Mouse (Mus musculus) stomach, postnatal 0 days (tissue): ENCODE data around the gene Eif4g1. TPM values are rescaled to one million over a fixed set of nuclear protein-coding genes. Genes with fewer than 3 reads are reported as not detected.
A peak's percentile ranks its signal among the peaks of the same experiment; 100 is the strongest.

Experiments used
- ATAC-seq: fragments of 200-750 bp; cut with Nextera tagmentation; 2 replicates; pipeline ENCODE4 v1.8.0; 2017; ENCODE audit not compliant: low FRiP score, low TSS enrichment
- DNase-seq: peaks from one replicate; pipeline ENCODE4 v3.0.0-alpha.2; 2016; ENCODE audit warnings: low spot score
- H3K27ac ChIP-seq: fragments of 300-500 bp; sonication (generic); replicated peaks from 2 replicates; pipeline ENCODE4 v1.5.1; 2014; ENCODE audit warnings: mild to moderate bottlenecking, control low read depth
- H3K27me3 ChIP-seq: fragments of 300-500 bp; sonication (generic); 2 replicates; pipeline ENCODE4 v1.6.1; 2014; ENCODE audit warnings: low read length; ENCODE audit not compliant: control insufficient read depth, insufficient read depth
- H3K36me3 ChIP-seq: fragments of 300-500 bp; sonication (generic); 2 replicates; pipeline ENCODE4 v1.6.1; 2014; ENCODE audit warnings: low read length, mixed read lengths; ENCODE audit not compliant: control insufficient read depth, insufficient read depth
- H3K4me1 ChIP-seq: fragments of 300-500 bp; sonication (generic); replicated peaks from 2 replicates; pipeline ENCODE4 v1.6.1; 2014; ENCODE audit warnings: antibody characterized with exemption; ENCODE audit not compliant: control insufficient read depth, insufficient read depth
- H3K4me2 ChIP-seq: fragments of 300-500 bp; sonication (generic); replicated peaks from 2 replicates; pipeline ENCODE4 v1.6.1; 2014; ENCODE audit warnings: low read depth, mild to moderate bottlenecking, control low read depth, moderate library complexity
- H3K4me3 ChIP-seq: fragments of 300-500 bp; sonication (generic); 2 replicates; pipeline ENCODE4 v1.5.1; 2014; ENCODE audit warnings: low read depth, low read length, control low read depth
- H3K9ac ChIP-seq: fragments of 300-500 bp; sonication (generic); 2 replicates; pipeline ENCODE4 v1.6.1; 2014; ENCODE audit warnings: mild to moderate bottlenecking, low read length, control low read depth, mixed read lengths
- H3K9me3 ChIP-seq: fragments of 300-500 bp; sonication (generic); 2 replicates; pipeline ENCODE4 v1.6.1; 2016; ENCODE audit warnings: low read length; ENCODE audit not compliant: control insufficient read depth
- CTCF ChIP-seq: IDR thresholded peaks from 2 replicates; pipeline ENCODE4 v1.5.1; 2016; ENCODE audit warnings: antibody characterized with exemption, low read depth, mild to moderate bottlenecking, moderate library complexity
- EP300 ChIP-seq: optimal IDR thresholded peaks from 2 replicates; pipeline ENCODE3; 2016; ENCODE audit warnings: antibody characterized with exemption
- WGBS: fragments of 180-500 bp; shearing (Covaris S2); extraction: QIAGEN DNeasy Blood & Tissue Kit; methylation state at CpG from one replicate; pipeline ENCODE4 v1.1.7; 2014; 5-methylcytosine and 5-hydroxymethylcytosine counted together
- polyA plus RNA-seq: library from polyadenylated mRNA; unstranded; fragments of >200 nt; fragmentation: Nextera tagmentation; extraction: Ambion mirVana; gene quantifications from 2 replicates; pipeline ENCODE4 v1.2.1, GENCODE M21; 2015

Gene Eif4g1
- polyA plus RNA-seq, 1 experiment from 2014 or later = 86.1 TPM

DNA sequence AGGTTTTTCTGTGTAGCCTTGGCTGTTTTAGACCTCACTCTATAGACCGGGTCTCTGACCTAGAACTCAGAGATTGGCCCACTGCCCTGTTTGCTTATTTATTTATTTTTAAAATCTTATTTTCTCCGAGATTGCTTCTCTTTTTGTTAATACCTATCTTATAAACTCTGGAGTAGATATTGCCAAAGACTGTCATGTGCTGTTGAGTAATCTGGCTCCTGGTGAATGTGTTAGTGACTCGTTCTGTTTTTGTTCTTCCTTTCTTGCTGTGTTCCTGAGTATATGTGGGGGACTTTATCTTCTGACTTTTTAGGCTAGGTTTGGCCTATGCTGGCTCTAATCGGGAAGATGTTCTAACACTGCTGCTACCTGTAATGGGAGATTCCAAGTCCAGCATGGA lies 10.5 kb upstream of the Eif4g1 start:
- Histone ChIP-seq H3K9me3 (no peaks in the 10 kb centered on the region), H3K27ac (no peak overlapping the region), H3K4me3 (no peak overlapping the region), H3K27me3 (no peaks in the 10 kb centered on the region), H3K36me3 (peaks cover 28% of the 10 kb centered on the region), H3K9ac (no peak overlapping the region), H3K4me2 (no peak overlapping the region), H3K4me1 (no peaks in the 10 kb centered on the region)
- DNase-seq (no peak), ATAC-seq (no peak)
- WGBS = 85% methylated on average over 4 of the region's 4 CpGs
- TF ChIP-seq EP300 (no peak), CTCF (no peak)

DNA sequence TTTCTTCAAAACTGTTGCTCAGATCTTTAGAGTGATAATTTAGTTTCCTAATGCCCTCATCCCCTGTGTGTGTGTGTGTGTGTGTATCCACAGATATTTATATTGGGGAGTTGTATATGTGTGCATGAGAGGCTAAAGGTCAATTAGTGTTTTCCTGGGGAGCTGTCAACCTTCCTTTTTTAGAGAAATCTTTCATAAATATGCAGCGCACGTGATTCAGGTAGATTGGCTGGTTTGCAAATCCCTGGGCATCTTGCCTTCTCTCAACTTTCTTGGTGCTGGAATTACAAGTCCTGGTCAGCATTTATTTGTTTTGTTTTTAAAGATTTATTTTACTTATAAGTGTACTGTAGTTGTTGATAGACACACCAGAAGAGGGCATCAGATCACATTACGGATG lies 2.2 kb downstream of the Eif4g1 start:
- Histone ChIP-seq H3K9me3 (no peaks in the 10 kb centered on the region), H3K4me1 (no peaks in the 10 kb centered on the region; the same call in 1 of the 2 replicates), H3K9ac (no peak overlapping the region), H3K4me2 (no peak overlapping the region), H3K4me3 (no peak overlapping the region), H3K27me3 (no peaks in the 10 kb centered on the region), H3K27ac (no peak overlapping the region), H3K36me3 (peaks cover 3% of the 10 kb centered on the region; the same call in 1 of the 2 replicates)
- no peak for DNase-seq
- 84% methylated on average over 3 of the region's 3 CpGs for WGBS
- no peak for ATAC-seq
- TF ChIP-seq EP300 (no peak), CTCF (no peak)

- ATAC-seq (no peak), DNase-seq (no peak)
- 20% methylated on average over 6 of the region's 6 CpGs for WGBS
- TF ChIP-seq CTCF (no peak), EP300 (no peak)
- H3K4me2 ChIP-seq = peak overlapping the region; percentile 55
- H3K27ac ChIP-seq = no peak overlapping the region
- H3K4me1 ChIP-seq = no peaks in the 10 kb centered on the region; the same call in 1 of the 2 replicates
- no peaks in the 10 kb centered on the region for H3K27me3 ChIP-seq
- no peak overlapping the region for H3K9ac ChIP-seq
- H3K36me3 ChIP-seq = peaks cover 9% of the 10 kb centered on the region; the same call in 1 of the 2 replicates
- H3K4me3 ChIP-seq = peak overlapping the region; percentile 89
- H3K9me3 ChIP-seq = no peaks in the 10 kb centered on the region
Measured at GRCm38 (mm10) chr16:20671886-20672285, 3.8 kb downstream of the Eif4g1 start.

- TF ChIP-seq CTCF (no peak), EP300 (no peak)
- H3K4me3 ChIP-seq = peak overlapping the region; percentile 89
- no peaks in the 10 kb centered on the region for H3K27me3 ChIP-seq
- peak; percentile 96 for DNase-seq
- H3K27ac ChIP-seq = peak overlapping the region; percentile 98
- H3K4me2 ChIP-seq = peak overlapping the region; percentile 86
- H3K36me3 ChIP-seq = peaks cover 9% of the 10 kb centered on the region; the same call in 1 of the 2 replicates
- no peaks in the 10 kb centered on the region; the same call in 1 of the 2 replicates for H3K4me1 ChIP-seq
- WGBS = under 1% methylated on average over 38 of the region's 38 CpGs
- no peaks in the 10 kb centered on the region for H3K9me3 ChIP-seq
- ATAC-seq = peak; percentile 93
- H3K9ac ChIP-seq = peak overlapping the region; percentile 95
Measured at GRCm38 (mm10) chr16:20672500-20672902, 4.4 kb downstream of the Eif4g1 start.

GRCm38 (mm10) chr16:20672965-20673705 lies 5.0 kb downstream of the Eif4g1 start:
- Histone ChIP-seq H3K4me1 (peaks cover 3% of the 10 kb centered on the region; the same call in 1 of the 2 replicates), H3K4me3 (peak overlapping the region; percentile 89), H3K4me2 (peak overlapping the region; percentile 86), H3K27ac (peak overlapping the region; percentile 98), H3K27me3 (no peaks in the 10 kb centered on the region), H3K9ac (peak overlapping the region; percentile 95), H3K9me3 (no peaks in the 10 kb centered on the region), H3K36me3 (peaks cover 9% of the 10 kb centered on the region; the same call in 1 of the 2 replicates)
- ATAC-seq = peak; percentile 78
- peak; percentile 77 for DNase-seq
- TF ChIP-seq EP300 = no peak
- WGBS = under 1% methylated on average over 42 of the region's 78 CpGs

GRCm38 (mm10) chr16:20673706-20674303 lies 5.7 kb downstream of the Eif4g1 start:
- Histone ChIP-seq H3K4me3 (peak overlapping the region; percentile 89), H3K4me2 (peak overlapping the region; percentile 86), H3K27me3 (no peaks in the 10 kb centered on the region), H3K36me3 (peaks cover 15% of the 10 kb centered on the region; the same call in 1 of the 2 replicates), H3K4me1 (peaks cover 3% of the 10 kb centered on the region; the same call in 1 of the 2 replicates), H3K9ac (peak overlapping the region; percentile 95), H3K27ac (peak overlapping the region; percentile 98), H3K9me3 (no peaks in the 10 kb centered on the region)
- DNase-seq (peak; percentile 67), ATAC-seq (peak; percentile 21; the same call in 1 of the 2 replicates)
- 3% methylated on average over 14 of the region's 14 CpGs for WGBS
- TF ChIP-seq CTCF (no peak), EP300 (no peak)
